Mouse (Mus musculus) brain, adult 10 weeks (tissue): ENCODE results near the gene Ormdl1. TPM values are rescaled to one million over a fixed set of nuclear protein-coding genes. Genes with fewer than 3 reads are reported as not detected.

Experiments used
- polyA plus RNA-seq: library from polyadenylated mRNA; stranded (reverse); fragments of 350-450 nt; fragmentation: Illumina TruSeq; extraction: RNeasy Lipid Tissue Mini Kit (QIAGEN cat#74804); gene quantifications from one replicate; pipeline ENCODE4 v1.2.3, GENCODE M21; 2015; ENCODE audit warnings: low read depth, low replicate concordance

Ormdl1 gene
- polyA plus RNA-seq: 16.5 TPM

GRCm38 (mm10) chr1:53296581-53297383 is at the start of gene Ormdl1, which contains the start of the genes Pms1 and Gm28778:
Gene Ormdl1 (plus strand): TSS chr1:53297095.
Gene Pms1 (minus strand): TSS chr1:53297018.
Gene Gm28778 (plus strand): TSS chr1:53297111.

GRCm38 (mm10) chr1:53312989-53313967 is 16.4 kb downstream of the Ormdl1 start, which contains the start of gene Osgepl1:
Gene Osgepl1 (plus strand): TSS chr1:53313624.

GRCm38 (mm10) chr1:53352327-53353261 is 55.7 kb downstream of the Ormdl1 start, which contains the start of the genes Asdurf, Gm28551 and Asnsd1:
Gene Asdurf (minus strand): TSS chr1:53352619.
Gene Gm28551 (minus strand): TSS chr1:53352667.
Gene Asnsd1 (minus strand): TSS chr1:53352752.

Other genes with a start within 250 kb of the Ormdl1 start
- gene Mstn, start 235.5 kb upstream of the Ormdl1 start, polyA plus RNA-seq: 0.27 TPM
- not detected for gene 1700019A02Rik, start 109.5 kb upstream of the Ormdl1 start, polyA plus RNA-seq
- 3.2 TPM for gene Pms1, start 77 bp upstream of the Ormdl1 start, polyA plus RNA-seq
- 1.8 TPM for gene Gm28778, start within 50 bp of the Ormdl1 start, polyA plus RNA-seq
- gene Osgepl1, start 16.5 kb downstream of the Ormdl1 start, polyA plus RNA-seq: 19.4 TPM
- gene Asdurf, start 55.5 kb downstream of the Ormdl1 start, polyA plus RNA-seq: not detected
- 0.24 TPM for gene Gm28551, start 55.6 kb downstream of the Ormdl1 start, polyA plus RNA-seq
- gene Asnsd1, start 55.7 kb downstream of the Ormdl1 start, polyA plus RNA-seq: 25.3 TPM